Mouse (Mus musculus): Measurements from ENCODE around the gene Arpc2. TPM values are rescaled to one million over a fixed set of nuclear protein-coding genes. Genes with fewer than 3 reads are reported as not detected.

Gene Arpc2
- 100 to 1,000 TPM; 140 to 145 TPM for total RNA-seq (2021)
- long read RNA-seq, experiment 1, transcript Arpc2-201 (10 exons, 1,404 nt): major isoform, 138 of 258 reads
- long read RNA-seq, experiment 1, transcript Arpc2-202 (11 exons, 1,313 nt): minor isoform, 8 of 258 reads
- long read RNA-seq, experiment 1, transcript Arpc2-203 (11 exons, 1,439 nt): minor isoform, 102 of 258 reads
- long read RNA-seq, experiment 1, partial matches to known transcripts: 4 of 258 reads
- long read RNA-seq, experiment 1, other reads (novel, unspliced or antisense): 6 of 258 reads
- long read RNA-seq, experiment 2, transcript Arpc2-202 (11 exons, 1,313 nt): minor isoform, 6 of 264 reads
- long read RNA-seq, experiment 2, transcript Arpc2-201 (10 exons, 1,404 nt): major isoform, 156 of 264 reads
- long read RNA-seq, experiment 2, transcript Arpc2-203 (11 exons, 1,439 nt): minor isoform, 89 of 264 reads
- long read RNA-seq, experiment 2, partial matches to known transcripts: 5 of 264 reads
- long read RNA-seq, experiment 2, other reads (novel, unspliced or antisense): 8 of 264 reads

GRCm38 (mm10) chr1:74235938-74236589 is at the start of gene Arpc2:
Gene Arpc2 (plus strand): TSS chr1:74236084.
- peak; percentile 96 to 97 for DNase-seq (ENCODE audit: low spot score in 2 of 2)

GRCm38 (mm10) chr1:74190471-74190870 is 45.4 kb upstream of the Arpc2 start:
- DNase-seq (ENCODE audit: low spot score in 2 of 2): no peak

GRCm38 (mm10) chr1:74192711-74193110 is 43.2 kb upstream of the Arpc2 start:
- DNase-seq (ENCODE audit: low spot score in 2 of 2): no peak

GRCm38 (mm10) chr1:74194445-74194844 is 41.4 kb upstream of the Arpc2 start, which contains the start of gene Cxcr1:
Gene Cxcr1 (minus strand): TSS chr1:74194631.
- DNase-seq (ENCODE audit: low spot score in 2 of 2): no peak

GRCm38 (mm10) chr1:74195961-74196360 is 39.9 kb upstream of the Arpc2 start:
- no peak for DNase-seq (ENCODE audit: low spot score in 2 of 2)

- no peak for DNase-seq (ENCODE audit: low spot score in 2 of 2)
Observed at GRCm38 (mm10) chr1:74196621-74197419, 39.1 kb upstream of the Arpc2 start.

GRCm38 (mm10) chr1:74197726-74198470 is 38.0 kb upstream of the Arpc2 start:
- no peak for DNase-seq (ENCODE audit: low spot score in 2 of 2)

GRCm38 (mm10) chr1:74199046-74199445 is 36.8 kb upstream of the Arpc2 start:
- DNase-seq (ENCODE audit: low spot score in 2 of 2): no peak

GRCm38 (mm10) chr1:74201048-74201844 is 34.6 kb upstream of the Arpc2 start:
- DNase-seq (ENCODE audit: low spot score in 2 of 2): no peak

GRCm38 (mm10) chr1:74203457-74203856 is 32.4 kb upstream of the Arpc2 start:
- no peak for DNase-seq (ENCODE audit: low spot score in 2 of 2)

- DNase-seq (ENCODE audit: low spot score in 2 of 2): no peak
Observed at GRCm38 (mm10) chr1:74205881-74206280, 30.0 kb upstream of the Arpc2 start.

GRCm38 (mm10) chr1:74206642-74207041 is 29.2 kb upstream of the Arpc2 start:
- DNase-seq (ENCODE audit: low spot score in 2 of 2): no peak

GRCm38 (mm10) chr1:74207906-74208305 is 28.0 kb upstream of the Arpc2 start:
- no peak for DNase-seq (ENCODE audit: low spot score in 2 of 2)

GRCm38 (mm10) chr1:74208941-74209340 is 26.9 kb upstream of the Arpc2 start:
- no peak for DNase-seq (ENCODE audit: low spot score in 2 of 2)

GRCm38 (mm10) chr1:74219922-74220321 is 16.0 kb upstream of the Arpc2 start:
- DNase-seq (ENCODE audit: low spot score in 2 of 2): no peak

GRCm38 (mm10) chr1:74227317-74227716 is 8.6 kb upstream of the Arpc2 start:
- no peak for DNase-seq (ENCODE audit: low spot score in 2 of 2)

- no peak for DNase-seq (ENCODE audit: low spot score in 2 of 2)
Observed at GRCm38 (mm10) chr1:74229942-74230341, 5.9 kb upstream of the Arpc2 start.

- no peak for DNase-seq (ENCODE audit: low spot score in 2 of 2)
Observed at GRCm38 (mm10) chr1:74230992-74231391, 4.9 kb upstream of the Arpc2 start.

GRCm38 (mm10) chr1:74236590-74237317 is 870 bp downstream of the Arpc2 start:
- peak in 1 of 2 experiments; percentile 43 for DNase-seq (ENCODE audit: low spot score in 2 of 2)

Data from gastrocnemius, postnatal 4 days (tissue).